Mouse (Mus musculus): ENCODE data around the gene Tbc1d22a.
"Not testable (repeated sequence)": the region's sequence is repeated elsewhere in the genome, so short reads cannot be mapped to it uniquely, and the experiment has no call there.

Gene Tbc1d22a

DNA sequence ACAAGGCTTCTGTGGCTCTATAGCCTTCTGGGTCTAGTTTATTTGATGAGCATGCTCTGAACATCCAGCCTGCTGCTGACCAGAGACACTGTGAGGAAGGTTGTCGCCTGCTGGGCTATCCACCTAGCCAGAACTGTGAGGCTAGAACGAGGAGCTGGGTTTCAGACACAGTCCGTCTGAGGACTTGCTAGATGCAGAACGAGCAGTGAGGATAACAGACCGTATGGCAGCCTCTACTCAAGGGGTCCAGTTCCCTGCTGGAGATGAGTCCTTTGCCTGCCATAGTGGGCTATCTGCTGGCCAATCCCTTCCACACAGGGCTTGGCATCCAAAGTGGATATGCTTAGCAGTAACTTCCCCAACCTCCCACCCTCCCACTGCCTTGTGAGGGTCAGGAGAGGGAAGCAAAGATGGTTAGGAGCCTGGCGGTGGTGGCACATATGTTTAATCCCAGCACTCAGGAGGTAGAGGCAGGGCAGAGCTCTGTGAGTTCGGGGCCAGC, 10.9 kb upstream of the Tbc1d22a start:
- DNase-seq (ENCODE audit: low read depth, low spot score), result no peak

DNA sequence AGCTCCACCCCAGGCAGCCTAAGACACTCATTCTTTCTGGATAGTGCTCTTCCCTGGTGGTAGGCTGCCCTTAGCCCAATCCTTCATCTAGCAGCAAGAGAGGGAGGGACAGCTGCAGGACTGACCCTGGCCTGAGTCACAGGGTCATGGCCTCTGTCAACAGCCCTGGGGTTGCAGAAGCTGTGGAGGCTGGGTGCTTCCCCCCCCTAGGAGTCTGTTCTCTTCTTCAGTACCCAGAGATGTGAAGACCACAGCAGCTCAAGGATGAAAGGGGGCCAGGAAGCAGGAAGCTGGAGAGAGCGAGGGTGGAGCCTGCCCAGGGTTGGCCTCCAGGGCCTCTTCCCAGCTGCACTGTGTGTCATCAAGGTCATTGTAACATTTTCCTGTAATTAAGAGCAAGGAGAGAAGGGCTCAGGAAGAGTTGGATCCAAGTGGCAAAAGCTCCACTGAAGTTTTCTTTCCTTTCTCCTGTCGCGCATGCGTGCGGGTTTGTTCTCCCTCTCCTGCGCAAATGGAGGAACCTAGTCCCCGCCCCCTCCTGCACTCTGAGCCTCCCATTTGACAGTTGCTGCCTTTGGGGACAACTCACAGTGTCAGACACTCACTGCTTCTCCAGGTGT, 10.2 kb upstream of the Tbc1d22a start:
- DNase-seq (ENCODE audit: low read depth, low spot score), result peak; percentile 64

DNA sequence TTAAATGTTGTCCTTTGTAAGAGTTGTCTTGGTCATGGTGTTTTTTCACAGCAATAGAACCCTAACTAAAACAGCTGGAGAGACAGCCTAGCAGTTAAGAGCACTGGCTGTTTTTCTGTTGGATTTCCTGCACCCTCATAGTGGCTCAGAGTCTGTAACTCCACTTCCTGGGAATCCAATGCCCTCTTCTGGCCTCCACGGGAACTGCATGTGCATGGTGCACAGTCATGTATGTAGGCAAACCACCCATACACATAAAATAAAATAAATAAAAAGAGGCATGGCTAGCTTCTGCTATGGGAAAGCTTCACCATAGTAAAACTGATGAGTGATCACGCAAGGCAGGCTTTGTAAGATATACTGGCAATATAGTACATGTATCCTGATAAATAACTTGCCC, 9.0 kb upstream of the Tbc1d22a start:
- peak; percentile 75 for DNase-seq (ENCODE audit: low read depth, low spot score)

DNA sequence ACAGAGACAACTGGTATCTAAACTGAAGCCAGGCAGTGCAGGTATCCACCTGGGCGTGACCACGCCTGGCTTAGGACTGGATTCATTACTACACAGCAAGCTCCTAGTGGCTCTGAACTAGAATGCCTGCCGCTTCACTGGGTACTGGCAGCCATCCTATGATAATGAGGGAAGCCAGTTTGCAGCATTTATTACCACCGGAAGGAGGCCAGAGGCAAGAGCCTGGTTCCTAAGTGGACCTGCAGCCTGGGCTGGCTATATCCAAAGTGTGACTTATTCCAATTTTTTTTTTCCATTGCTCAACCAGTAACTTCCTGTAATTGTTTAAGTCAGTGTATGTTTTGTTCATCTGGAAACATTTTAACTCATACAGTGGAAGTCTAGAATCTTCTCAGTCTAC, 7.9 kb upstream of the Tbc1d22a start:
- DNase-seq (ENCODE audit: low read depth, low spot score), result no peak

DNA sequence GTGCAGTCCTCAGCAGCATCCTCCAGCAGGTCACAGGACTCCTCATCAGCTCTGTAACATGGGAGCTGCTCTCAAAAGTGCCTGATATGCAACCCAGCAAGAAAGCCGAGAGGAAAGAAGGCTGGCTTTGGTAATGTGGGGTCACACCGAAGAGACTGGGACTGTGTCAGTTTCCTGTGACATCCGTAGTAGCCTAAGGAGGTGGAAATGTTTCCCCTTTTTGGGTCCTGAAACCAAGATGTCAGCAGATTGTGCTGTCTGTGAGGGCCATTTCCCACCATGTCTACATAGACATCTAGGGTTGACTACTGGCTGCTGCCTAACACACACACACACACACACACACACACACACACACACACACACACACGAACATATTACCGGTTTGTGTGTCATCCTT, 2.1 kb upstream of the Tbc1d22a start:
- not testable (repeated sequence) for DNase-seq (ENCODE audit: low read depth, low spot score)

DNA sequence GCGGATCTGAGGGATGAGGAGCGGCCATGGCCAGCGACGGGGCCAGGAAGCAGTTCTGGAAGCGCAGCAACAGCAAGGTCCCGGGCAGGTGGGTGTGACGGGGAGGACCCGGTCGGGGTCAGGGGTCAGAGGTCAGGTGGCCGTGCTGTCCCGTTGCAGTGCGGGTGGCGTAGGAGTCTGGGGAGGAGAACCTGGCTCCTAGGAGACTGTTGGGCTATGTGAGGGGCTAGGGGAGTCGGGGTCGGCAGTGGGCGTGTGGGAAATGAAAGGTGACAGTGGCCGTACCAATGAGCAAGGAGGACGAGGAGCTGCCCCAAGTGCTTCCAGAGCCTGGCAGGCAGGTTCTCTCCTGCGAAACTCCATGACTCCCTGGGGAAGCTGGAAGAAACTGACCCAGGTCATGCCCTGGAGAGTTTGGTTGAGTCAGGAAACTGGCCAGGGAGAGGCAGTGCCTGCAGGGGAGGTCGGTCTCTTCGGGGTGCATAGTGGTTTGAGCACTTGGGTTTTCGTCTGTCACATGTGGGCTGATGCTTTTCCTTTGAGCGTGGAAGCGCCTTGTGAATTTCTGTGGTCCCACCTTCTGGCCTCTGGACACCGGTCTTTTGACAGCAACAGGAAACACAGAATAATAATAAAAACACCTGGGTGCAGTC, 416 bp downstream of the Tbc1d22a start:
- DNase-seq (ENCODE audit: low read depth, low spot score), result peak; percentile 40

DNA sequence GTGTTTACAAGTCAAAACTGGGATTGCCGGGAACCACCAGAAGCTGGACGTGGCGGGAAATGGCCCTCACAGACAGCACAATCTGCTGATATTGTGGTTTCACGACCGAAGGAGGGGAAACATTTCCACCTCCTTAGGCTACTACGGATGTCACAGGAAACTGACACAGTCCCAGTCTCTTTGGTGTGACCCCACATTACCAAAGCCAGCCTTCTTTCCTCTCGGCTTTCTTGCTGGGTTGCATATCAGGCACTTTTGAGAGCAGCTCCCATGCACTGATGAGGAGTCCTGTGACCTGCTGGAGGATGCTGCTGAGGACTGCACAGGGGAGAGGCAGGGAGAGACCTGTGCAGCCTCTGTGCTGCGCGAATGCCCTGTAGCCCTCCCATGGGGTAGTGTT, 2.4 kb downstream of the Tbc1d22a start:
- DNase-seq (ENCODE audit: low read depth, low spot score), result not testable (repeated sequence)

DNA sequence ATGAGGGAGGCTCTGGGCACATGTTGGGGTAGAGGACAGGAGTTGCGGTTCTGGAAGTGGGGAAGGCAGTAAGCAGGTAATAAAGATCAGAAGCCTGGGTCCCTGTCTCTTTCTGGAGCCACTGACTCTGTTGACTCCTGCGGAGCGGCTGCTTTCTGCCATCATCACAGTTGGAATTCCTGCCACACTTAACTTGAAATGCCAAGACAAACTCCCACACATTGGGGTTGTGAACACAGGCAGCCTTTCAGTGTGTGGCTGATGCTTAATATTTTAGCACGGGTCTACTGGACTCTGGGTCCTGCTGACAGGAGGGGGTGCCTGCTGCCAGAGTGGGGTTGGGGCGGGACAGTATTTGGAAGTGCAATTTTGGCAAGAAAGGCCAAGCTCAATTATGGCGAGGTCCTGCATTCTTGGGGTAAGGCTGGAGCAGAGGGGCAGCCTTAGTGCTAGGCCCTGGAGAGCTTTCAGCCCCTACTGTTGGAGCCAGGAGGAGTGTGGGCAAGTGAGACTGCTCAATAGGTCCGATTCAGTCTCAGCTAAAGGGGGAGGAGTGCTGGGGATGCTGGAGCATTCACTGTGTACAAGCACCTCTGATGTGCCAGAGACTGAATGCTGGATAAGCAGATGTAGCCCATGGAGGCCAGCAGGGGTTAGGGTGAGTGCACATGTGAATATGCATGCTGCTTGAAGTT, 5.4 kb downstream of the Tbc1d22a start:
- DNase-seq (ENCODE audit: low read depth, low spot score), result no peak

DNA sequence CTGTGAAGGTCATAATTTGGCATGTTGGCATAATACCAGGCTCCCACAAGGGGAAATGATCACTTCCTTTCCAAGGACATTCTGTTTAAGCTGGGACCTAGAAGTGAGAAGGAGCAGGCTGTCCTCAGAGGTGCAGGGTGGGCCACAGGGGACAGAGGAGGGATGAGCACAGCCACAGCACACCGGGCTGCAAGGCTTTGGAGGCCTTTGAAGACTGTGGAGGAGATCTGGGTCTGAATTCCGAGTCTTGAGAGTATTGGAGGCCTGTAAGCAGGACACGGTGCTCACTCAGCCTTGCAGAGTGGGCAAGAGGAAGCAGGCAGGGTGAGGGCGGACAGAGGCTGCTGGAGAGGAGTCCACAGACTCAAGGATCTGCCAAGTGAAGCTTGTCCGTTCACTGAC, 6.0 kb downstream of the Tbc1d22a start:
- no peak for DNase-seq (ENCODE audit: low read depth, low spot score)

DNA sequence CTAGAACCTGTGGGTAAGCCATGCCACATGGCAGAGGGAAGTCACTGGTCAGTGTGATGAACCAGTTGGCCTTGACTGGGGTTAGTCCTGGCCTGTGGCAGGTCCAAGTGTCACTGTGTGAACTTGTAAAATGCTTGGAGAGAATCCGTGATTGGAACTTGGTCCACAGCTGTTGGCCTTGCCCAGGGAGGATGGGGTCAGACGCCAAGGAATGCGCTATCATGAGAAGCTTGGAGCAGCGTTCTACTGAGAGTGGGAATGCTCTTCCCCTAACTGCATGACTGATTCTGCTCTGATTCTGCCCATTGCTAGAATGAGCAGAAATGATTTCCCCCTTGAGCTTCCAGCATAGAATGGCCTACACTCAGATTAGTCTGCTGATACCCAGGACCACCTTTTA, 6.5 kb downstream of the Tbc1d22a start:
- no peak for DNase-seq (ENCODE audit: low read depth, low spot score)

DNA sequence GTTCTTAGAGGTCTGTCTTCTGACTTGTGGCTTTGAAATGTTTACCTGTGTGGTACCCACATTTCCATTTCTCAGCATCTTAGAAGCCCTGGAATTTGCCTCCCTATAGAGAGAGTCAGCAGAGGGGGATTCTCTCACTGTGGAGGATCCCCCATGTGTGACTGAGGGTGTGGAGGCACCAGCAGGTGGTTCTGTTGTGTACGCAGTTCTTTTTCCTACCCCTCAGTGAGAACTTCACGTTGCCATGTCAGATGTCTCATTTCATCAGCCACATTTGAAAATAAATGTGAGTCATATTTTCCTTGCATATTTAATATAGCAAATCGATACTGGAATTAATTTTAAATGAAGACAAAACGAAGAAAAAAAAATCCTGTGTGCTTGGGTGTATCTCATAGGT, 7.1 kb downstream of the Tbc1d22a start:
- DNase-seq (ENCODE audit: low read depth, low spot score), result no peak

DNA sequence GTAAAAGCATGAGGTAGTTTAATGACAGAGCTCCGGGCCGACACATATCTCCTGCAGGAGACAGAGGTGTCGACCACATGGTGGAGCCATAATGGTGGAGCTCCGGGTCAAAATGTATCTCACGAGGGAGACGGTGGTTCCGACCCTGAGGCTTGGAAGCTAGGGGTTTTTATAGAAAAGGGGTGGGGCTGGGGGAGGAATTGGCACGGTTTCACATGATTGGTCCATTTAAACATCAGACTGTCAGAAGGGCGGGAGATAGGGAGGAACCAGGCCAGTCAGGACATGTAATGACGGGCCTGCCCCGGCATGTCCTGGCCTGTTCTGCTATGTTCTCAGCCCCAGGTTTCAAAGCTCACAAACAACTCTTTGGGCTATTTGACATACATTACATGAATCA, 7.6 kb downstream of the Tbc1d22a start:
- not testable (repeated sequence) for DNase-seq (ENCODE audit: low read depth, low spot score)

DNA sequence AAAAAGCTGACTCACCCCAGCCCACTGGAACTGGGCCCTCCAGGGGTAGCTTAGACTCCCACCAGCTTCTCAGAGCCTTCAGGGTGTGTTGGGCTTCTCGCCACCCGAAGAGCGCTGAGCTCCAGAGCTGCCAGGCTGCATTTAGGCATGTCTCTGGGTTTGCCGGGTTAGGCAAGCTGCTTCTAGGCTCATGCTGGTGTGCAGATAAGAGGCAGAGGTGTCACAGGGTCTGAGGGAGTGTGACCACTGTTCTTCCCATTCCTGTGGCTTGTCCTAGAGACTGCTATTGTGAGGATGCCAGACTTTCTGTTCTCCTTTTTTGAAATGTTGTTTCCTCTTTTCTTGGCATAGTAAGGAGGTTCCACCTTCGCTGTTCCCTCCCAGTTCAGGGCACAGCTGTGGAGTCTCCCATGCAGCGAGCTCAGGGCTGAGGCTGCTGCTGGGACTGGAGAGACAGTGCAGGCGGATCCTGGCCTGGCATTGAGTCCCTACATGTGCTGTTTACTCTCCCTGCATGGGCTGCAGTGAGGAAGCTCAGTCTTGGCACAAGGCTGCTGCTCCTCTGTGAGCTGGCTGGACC, 10.8 kb downstream of the Tbc1d22a start:
- DNase-seq (ENCODE audit: low read depth, low spot score), result no peak

DNA sequence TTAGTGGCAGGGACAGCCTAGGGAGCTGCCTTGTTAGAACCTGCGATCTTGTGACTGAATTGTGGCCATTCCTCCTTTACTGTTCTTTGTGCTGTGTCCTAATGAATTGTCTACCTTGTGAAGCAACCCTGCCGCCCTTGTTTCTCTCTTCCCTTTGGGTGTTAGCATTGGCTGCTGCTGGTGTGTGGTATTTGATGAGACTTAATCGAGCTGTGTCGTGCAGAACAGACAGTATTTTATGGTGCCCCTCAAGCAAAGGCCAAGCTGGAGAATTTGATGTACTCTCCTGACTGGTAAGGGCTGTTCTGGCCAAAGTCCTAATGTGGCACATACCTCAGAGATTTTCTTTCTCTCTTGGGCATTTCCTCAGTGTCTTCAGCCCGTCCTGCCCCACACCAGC, 12.0 kb downstream of the Tbc1d22a start:
- DNase-seq (ENCODE audit: low read depth, low spot score), result no peak

DNA sequence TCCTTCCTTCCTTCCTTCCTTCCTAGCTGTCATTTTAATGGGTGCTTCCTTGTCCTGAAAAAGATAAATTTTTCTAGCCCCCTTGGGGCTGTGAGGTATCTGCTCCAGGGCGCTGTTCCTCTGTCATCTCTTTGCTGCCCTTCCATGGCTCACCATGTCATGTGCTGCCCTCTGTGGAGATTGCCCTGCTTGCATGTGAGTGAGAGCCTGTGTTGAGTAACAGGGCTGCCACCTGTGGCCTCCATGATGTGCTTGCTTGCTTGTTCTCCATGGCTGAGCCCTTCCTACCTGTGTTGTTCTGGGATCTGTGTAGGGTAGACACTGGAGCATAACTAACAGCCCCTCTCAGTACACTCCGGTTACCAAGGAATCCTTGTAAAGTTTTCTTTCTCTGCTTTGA, 12.7 kb downstream of the Tbc1d22a start:
- DNase-seq (ENCODE audit: low read depth, low spot score), result no peak

DNA sequence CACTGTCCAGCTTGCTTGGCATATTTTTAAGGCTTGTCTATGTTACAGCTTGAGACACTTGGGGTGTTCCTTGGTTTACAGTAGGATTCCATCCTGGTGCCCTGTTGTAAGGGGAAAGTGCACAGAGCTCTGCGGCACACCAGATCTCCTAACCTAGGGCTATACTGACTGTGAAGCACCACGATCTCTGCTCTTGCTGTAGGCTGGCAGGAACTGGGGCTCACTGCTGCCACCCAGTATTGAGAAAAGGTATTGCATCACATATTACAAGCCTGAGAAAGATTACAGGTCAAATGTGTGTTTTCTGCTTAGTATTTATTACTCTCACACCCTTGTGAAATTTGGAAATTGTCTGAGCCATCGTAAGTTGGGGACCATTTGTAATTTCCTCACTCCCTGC, 13.9 kb downstream of the Tbc1d22a start:
- peak; percentile 39 for DNase-seq (ENCODE audit: low read depth, low spot score)

DNA sequence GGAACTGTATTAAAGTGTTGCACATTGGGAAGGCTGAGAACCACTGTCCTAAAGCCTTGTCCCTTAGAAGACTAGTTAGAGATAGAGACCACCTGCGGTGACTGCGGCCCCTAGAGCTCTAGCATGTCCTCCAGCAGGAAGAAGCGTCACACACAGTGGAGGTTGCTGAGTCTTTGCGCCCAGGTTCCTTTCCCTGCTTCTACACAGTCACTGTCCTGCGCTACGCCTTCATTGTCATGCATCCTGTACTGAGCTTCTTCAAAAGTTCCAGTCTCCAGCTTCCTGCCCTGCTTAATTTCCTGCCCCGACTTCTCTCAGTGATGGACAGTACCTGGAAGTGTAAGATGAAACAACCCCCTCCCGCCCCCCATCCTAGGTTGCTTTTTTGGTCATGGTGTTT, 14.8 kb downstream of the Tbc1d22a start:
- no peak for DNase-seq (ENCODE audit: low read depth, low spot score)

DNA sequence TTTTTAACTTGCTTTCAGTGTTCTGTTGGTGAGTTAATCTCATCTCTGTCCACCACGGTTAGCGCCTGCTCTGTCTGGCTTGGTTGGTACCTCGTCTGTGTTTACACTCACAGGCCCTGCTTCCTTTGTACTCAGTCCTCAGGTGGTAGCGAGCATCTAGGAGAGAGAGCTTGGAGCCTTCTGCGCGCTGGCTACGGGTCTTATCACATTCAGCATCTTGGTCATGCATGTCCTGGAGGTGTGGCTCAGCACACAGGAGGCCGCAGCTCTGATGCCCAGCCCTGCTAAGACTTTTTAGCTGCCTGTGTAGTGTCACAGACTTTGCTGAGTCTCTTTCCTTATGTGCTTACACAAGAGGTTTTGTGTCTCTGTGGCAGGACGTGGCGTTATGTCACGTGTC, 15.4 kb downstream of the Tbc1d22a start:
- DNase-seq (ENCODE audit: low read depth, low spot score), result no peak

DNA sequence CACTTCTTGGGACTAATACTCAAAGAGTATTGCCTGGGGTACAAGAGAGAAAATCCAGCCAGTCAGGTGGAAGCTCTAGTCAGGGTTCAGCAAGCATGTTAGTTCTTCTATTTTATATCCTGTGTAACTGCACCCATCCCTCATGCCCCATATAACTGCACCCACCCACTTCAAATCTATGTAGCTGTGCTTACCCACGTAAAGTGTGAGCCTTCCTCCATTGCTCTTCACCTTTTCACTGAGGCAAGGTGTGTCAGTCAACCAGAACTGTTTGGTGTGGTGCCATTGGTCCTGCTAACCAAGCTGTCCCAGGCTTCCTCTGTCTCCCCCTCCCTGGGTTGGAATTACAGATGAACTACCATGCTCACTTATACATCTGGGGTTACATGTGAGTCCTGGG, 16.9 kb downstream of the Tbc1d22a start:
- DNase-seq (ENCODE audit: low read depth, low spot score), result no peak

DNA sequence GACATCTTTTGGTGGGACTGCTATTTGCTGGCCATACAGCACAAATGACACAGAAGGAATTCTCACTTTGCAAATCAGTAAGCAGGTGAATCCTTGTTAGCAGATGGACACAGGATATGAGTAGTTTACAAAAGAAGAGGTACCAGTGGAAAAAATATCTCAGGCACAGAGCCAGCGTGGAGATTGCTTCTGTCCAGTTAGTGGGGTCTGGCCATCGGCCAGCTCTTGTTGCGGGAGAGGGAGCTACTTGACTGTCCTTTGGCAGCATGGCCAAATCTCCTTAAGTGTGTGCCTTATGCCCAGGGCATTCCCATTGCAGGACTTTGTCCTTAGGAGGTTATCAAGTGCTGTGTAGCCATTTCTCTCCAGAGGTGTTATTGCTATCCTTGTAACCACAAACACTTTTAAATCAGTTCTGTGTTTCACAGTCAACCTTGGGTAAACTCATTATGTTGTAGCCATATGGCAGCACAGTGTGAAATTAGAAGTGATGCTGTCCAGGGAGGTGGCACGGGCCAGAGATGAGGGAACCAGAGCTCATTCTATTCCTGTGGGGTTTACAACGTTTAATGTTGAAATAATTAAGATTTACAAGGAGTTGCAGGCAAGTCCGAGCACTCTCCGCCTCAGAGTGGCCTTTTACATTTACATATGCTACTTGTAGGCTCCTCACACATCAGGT, 17.7 kb downstream of the Tbc1d22a start:
- DNase-seq (ENCODE audit: low read depth, low spot score), result no peak

DNA sequence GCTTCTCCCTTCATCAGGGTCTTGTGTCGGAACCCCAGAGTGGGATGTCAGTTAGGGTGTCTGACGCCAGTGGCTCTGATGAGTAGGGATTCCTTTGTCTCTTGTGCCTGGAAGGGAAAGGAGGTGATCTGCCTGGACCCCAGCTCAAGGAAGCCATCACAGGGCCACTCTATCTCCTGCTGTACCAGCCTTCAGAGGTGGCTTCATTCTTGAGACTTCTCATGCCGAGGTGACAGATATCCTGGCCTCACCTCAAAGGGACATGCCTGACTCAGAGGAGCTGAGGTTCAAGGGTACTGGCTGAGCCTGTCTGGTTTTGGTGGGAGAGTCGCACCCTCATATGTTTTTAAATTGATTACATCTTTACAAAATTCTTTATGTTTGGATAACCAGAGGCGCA, 19.7 kb downstream of the Tbc1d22a start:
- DNase-seq (ENCODE audit: low read depth, low spot score), result no peak
